Mouse (Mus musculus): ENCODE data around the gene Wdr60.

Wdr60 gene

GRCm38 (mm10) chr12:116181436-116182050, 81.3 kb downstream of the Wdr60 start:
- DNase-seq: no peak

GRCm38 (mm10) chr12:116176930-116177329, 85.9 kb downstream of the Wdr60 start:
- no peak for DNase-seq

- peak in 1 of 2 experiments; percentile 48 for DNase-seq
These were observed 93.2 kb downstream of the Wdr60 start for GRCm38 (mm10) chr12:116169666-116170065.

GRCm38 (mm10) chr12:116165368-116165767, 97.5 kb downstream of the Wdr60 start:
- no peak for DNase-seq

- DNase-seq: no peak
These were observed 103.1 kb downstream of the Wdr60 start for GRCm38 (mm10) chr12:116159695-116160094.

- no peak for DNase-seq
These were observed 103.6 kb downstream of the Wdr60 start for GRCm38 (mm10) chr12:116159223-116159622.

- no peak for DNase-seq
These were observed 105.9 kb downstream of the Wdr60 start for GRCm38 (mm10) chr12:116156792-116157532.

Data from cerebellum, adult 18-20 months (tissue).